Mouse (Mus musculus) R1 (cell line): Measurements from ENCODE around the gene Gm11627.
A peak's percentile ranks its signal among the peaks of the same experiment; 100 is the strongest.
"Not testable (repeated sequence)": the region's sequence is repeated elsewhere in the genome, so short reads cannot be mapped to it uniquely, and the experiment has no call there.

Experiments
- DNase-seq: peaks from one replicate; pipeline ENCODE4 v3.0.0-alpha.2; 2018; ENCODE audit warnings: low read depth, low spot score

Gm11627 gene

GRCm38 (mm10) chr11:102564952-102565671 lies 14.1 kb downstream of the Gm11627 start:
- DNase-seq: not testable (repeated sequence)

- no peak for DNase-seq
Measured at GRCm38 (mm10) chr11:102558704-102559103, 20.6 kb downstream of the Gm11627 start.

GRCm38 (mm10) chr11:102557386-102557785 lies 21.9 kb downstream of the Gm11627 start:
- no peak for DNase-seq

GRCm38 (mm10) chr11:102556716-102557074 lies 22.6 kb downstream of the Gm11627 start:
- no peak for DNase-seq

GRCm38 (mm10) chr11:102556031-102556715 lies 23.1 kb downstream of the Gm11627 start, which contains the start of gene Gpatch8:
TSS of gene Gpatch8 (minus strand) at chr11:102556392.
- peak; percentile 99 for DNase-seq

GRCm38 (mm10) chr11:102555400-102556030 lies 23.7 kb downstream of the Gm11627 start:
- DNase-seq: no peak

GRCm38 (mm10) chr11:102552051-102552450 lies 27.2 kb downstream of the Gm11627 start:
- peak; percentile 50 for DNase-seq

- no peak for DNase-seq
Measured at GRCm38 (mm10) chr11:102551176-102551575, 28.1 kb downstream of the Gm11627 start.

GRCm38 (mm10) chr11:102541471-102541870 lies 37.8 kb downstream of the Gm11627 start:
- no peak for DNase-seq

GRCm38 (mm10) chr11:102540286-102540685 lies 39.0 kb downstream of the Gm11627 start:
- DNase-seq: not testable (repeated sequence)

GRCm38 (mm10) chr11:102539690-102540089 lies 39.6 kb downstream of the Gm11627 start:
- DNase-seq: peak; percentile 76

- no peak for DNase-seq
Measured at GRCm38 (mm10) chr11:102536210-102536609, 43.1 kb downstream of the Gm11627 start.

- no peak for DNase-seq
Measured at GRCm38 (mm10) chr11:102534078-102534477, 45.2 kb downstream of the Gm11627 start.

- DNase-seq: no peak
Measured at GRCm38 (mm10) chr11:102531425-102531824, 47.8 kb downstream of the Gm11627 start.
